Mouse (Mus musculus) erythroblast, embryonic 14.5 days (primary cell): ENCODE data around the gene Nfatc2.

Experiments
- GATA1 ChIP-seq: IDR thresholded peaks from 2 replicates; pipeline ENCODE4 v1.6.1; 2012; ENCODE audit warnings: low read length, inconsistent platforms, mixed read lengths
- TAL1 ChIP-seq: IDR thresholded peaks from 3 replicates; pipeline ENCODE4 v1.6.1; 2012; ENCODE audit warnings: low read length, inconsistent platforms, mixed read lengths

GRCm38 (mm10) chr2:168434187-168434586 is 167.3 kb downstream of the Nfatc2 start:
- TF ChIP-seq TAL1 (no peak), GATA1 (no peak)
